Mouse (Mus musculus) olfactory bulb, adult 2 months (tissue): Measurements from ENCODE around the gene Itih4.

Experiments used
- CTCF ChIP-seq: fragments of 200-500 bp; IDR thresholded peaks from 2 replicates; pipeline ENCODE4 v1.5.1; 2012; ENCODE audit warnings: low read depth, mild to moderate bottlenecking, low read length, moderate library complexity; ENCODE audit not compliant: insufficient read depth
- POLR2A ChIP-seq: fragments of 200-500 bp; IDR thresholded peaks from 2 replicates; pipeline ENCODE4 v1.6.1; 2012; ENCODE audit warnings: mild to moderate bottlenecking, low read depth, low read length, moderate library complexity; ENCODE audit not compliant: insufficient read depth

GRCm38 (mm10) chr14:30867042-30867441, 19.2 kb upstream of the Itih4 start:
- no peak for TF ChIP-seq POLR2A
- no peak for TF ChIP-seq CTCF
